Mouse (Mus musculus): ENCODE results near the gene Ovch2. TPM values are rescaled to one million over a fixed set of nuclear protein-coding genes. Genes with fewer than 3 reads are reported as not detected.

Ovch2 gene
- polyA plus RNA-seq, 1 experiment from 2014 or later, result not detected

DNA sequence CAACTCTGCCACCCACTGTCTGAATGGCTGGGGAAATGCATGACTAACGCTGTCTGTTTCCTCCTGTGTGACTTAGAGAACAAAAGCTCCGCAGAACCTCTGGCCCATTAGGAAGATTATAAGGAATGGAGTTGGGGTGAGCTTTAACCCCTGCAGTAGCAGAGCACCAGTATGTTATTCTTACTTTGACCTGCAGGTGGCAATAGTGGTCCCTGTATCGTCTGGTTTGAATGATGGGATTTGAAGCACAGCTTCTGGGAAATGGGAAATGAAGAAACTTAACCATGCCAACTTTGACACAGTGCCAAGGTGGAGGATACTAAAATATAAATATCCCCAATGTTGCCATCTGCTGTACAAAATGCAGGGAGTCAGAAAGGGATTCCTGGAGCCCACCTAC, 51.7 kb downstream of the Ovch2 start:
- 3% methylated on average over 3 of the region's 3 CpGs for WGBS
- ATAC-seq, result peak; percentile 46
- H3K27ac ChIP-seq (ENCODE audit: low read length), result no peak overlapping the region

DNA sequence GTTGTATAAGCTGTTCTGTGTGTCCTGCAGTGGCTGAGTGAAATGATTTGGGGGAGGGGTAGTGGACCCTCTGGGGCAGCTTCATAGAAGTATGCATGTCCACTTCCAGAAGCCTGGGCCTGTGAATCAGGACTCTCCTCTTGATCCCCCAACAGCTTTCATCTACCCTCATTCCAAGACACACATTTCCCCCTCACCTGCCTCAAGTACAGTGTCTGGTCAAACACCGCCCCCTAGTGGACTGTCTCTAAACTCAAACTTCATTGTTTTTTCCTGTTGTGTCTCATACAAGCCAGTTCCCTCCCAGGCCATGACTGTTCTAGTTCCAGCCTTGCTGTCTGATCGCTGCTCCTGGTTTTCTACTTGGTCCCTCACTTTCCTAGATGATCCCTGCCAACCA, 53.1 kb downstream of the Ovch2 start:
- Histone ChIP-seq H3K9me3 (replicated peaks; ENCODE audit: control insufficient read depth, low read length, poor library complexity, severe bottlenecking) (no peaks in the 10 kb centered on the region), H3K4me3 (ENCODE audit: low read depth, low read length) (no peak overlapping the region), H3K27ac (ENCODE audit: low read length) (no peak overlapping the region), H3K4me1 (ENCODE audit: control insufficient read depth, insufficient read depth, low read length) (no peaks in the 10 kb centered on the region), H3K36me3 (ENCODE audit: control insufficient read depth, insufficient read depth, low read length) (no peaks in the 10 kb centered on the region), H3K9ac (ENCODE audit: low read depth, low read length) (no peak overlapping the region), H3K27me3 (ENCODE audit: control insufficient read depth, insufficient read depth, low read depth, low read length) (no peaks in the 10 kb centered on the region), H3K4me2 (ENCODE audit: low read length) (no peak overlapping the region)
- 19% methylated on average over 2 of the region's 2 CpGs for WGBS
- peak; percentile 53; the same call in 1 of the 2 replicates for ATAC-seq

More for the DNA sequence above, 51.7 kb downstream of the Ovch2 start:
- Histone ChIP-seq H3K9me3 (replicated peaks; ENCODE audit: control insufficient read depth, low read length, poor library complexity, severe bottlenecking) (no peaks in the 10 kb centered on the region), H3K9ac (ENCODE audit: low read depth, low read length) (no peak overlapping the region), H3K4me3 (ENCODE audit: low read depth, low read length) (no peak overlapping the region), H3K27me3 (ENCODE audit: control insufficient read depth, insufficient read depth, low read depth, low read length) (no peaks in the 10 kb centered on the region), H3K4me1 (ENCODE audit: control insufficient read depth, insufficient read depth, low read length) (no peaks in the 10 kb centered on the region), H3K4me2 (ENCODE audit: low read length) (no peak overlapping the region), H3K36me3 (ENCODE audit: control insufficient read depth, insufficient read depth, low read length) (no peaks in the 10 kb centered on the region)

- no peak overlapping the region for H3K27ac ChIP-seq (ENCODE audit: low read length)
- WGBS, result 89% methylated on average over 9 of the region's 9 CpGs
- no peaks in the 10 kb centered on the region for H3K4me1 ChIP-seq (ENCODE audit: control insufficient read depth, insufficient read depth, low read length)
- no peaks in the 10 kb centered on the region for H3K36me3 ChIP-seq (ENCODE audit: control insufficient read depth, insufficient read depth, low read length)
- no peaks in the 10 kb centered on the region for H3K9me3 ChIP-seq (replicated peaks; ENCODE audit: control insufficient read depth, low read length, poor library complexity, severe bottlenecking)
- ATAC-seq, result no peak
- H3K4me3 ChIP-seq (ENCODE audit: low read depth, low read length), result no peak overlapping the region
- no peaks in the 10 kb centered on the region for H3K27me3 ChIP-seq (ENCODE audit: control insufficient read depth, insufficient read depth, low read depth, low read length)
- H3K9ac ChIP-seq (ENCODE audit: low read depth, low read length), result no peak overlapping the region
- H3K4me2 ChIP-seq (ENCODE audit: low read length), result no peak overlapping the region
Observed at GRCm38 (mm10) chr7:107747476-107747875, 53.5 kb downstream of the Ovch2 start.

DNA sequence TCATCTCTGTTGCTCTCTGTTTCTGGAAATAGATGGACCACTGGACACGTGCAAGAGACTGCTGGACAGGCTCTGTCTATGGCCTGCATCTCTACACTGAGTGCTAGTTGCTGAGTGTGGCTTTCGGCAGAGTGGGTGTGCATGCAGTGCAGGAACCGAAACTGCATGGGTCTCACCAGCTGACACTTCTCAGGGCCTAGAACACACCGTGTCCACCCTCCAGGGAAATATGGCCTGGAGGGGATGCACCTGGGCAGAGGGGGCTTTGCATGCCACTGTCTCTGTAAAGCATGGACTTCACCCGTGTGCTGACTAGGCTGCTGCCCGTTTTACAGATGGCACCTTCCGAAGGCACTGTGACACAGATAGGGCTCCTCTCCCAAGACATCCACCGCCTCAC, 55.0 kb downstream of the Ovch2 start:
- WGBS, result 90% methylated on average over 8 of the region's 8 CpGs
- H3K9ac ChIP-seq (ENCODE audit: low read depth, low read length), result no peak overlapping the region

GRCm38 (mm10) chr7:107745111-107745510, 55.9 kb downstream of the Ovch2 start:
- H3K9ac ChIP-seq (ENCODE audit: low read depth, low read length), result no peak overlapping the region
- no peak overlapping the region for H3K27ac ChIP-seq (ENCODE audit: low read length)
- no peaks in the 10 kb centered on the region for H3K4me1 ChIP-seq (ENCODE audit: control insufficient read depth, insufficient read depth, low read length)
- H3K9me3 ChIP-seq (replicated peaks; ENCODE audit: control insufficient read depth, low read length, poor library complexity, severe bottlenecking), result no peaks in the 10 kb centered on the region
- no peak for ATAC-seq
- 76% methylated on average over 2 of the region's 2 CpGs for WGBS
- H3K36me3 ChIP-seq (ENCODE audit: control insufficient read depth, insufficient read depth, low read length), result no peaks in the 10 kb centered on the region
- no peaks in the 10 kb centered on the region for H3K27me3 ChIP-seq (ENCODE audit: control insufficient read depth, insufficient read depth, low read depth, low read length)
- no peak overlapping the region for H3K4me2 ChIP-seq (ENCODE audit: low read length)
- no peak overlapping the region for H3K4me3 ChIP-seq (ENCODE audit: low read depth, low read length)

More for the DNA sequence above, 55.0 kb downstream of the Ovch2 start:
- H3K27me3 ChIP-seq (ENCODE audit: control insufficient read depth, insufficient read depth, low read depth, low read length), result no peaks in the 10 kb centered on the region
- no peaks in the 10 kb centered on the region for H3K4me1 ChIP-seq (ENCODE audit: control insufficient read depth, insufficient read depth, low read length)
- H3K4me2 ChIP-seq (ENCODE audit: low read length), result no peak overlapping the region
- no peak overlapping the region for H3K27ac ChIP-seq (ENCODE audit: low read length)
- H3K4me3 ChIP-seq (ENCODE audit: low read depth, low read length), result no peak overlapping the region
- H3K36me3 ChIP-seq (ENCODE audit: control insufficient read depth, insufficient read depth, low read length), result no peaks in the 10 kb centered on the region
- ATAC-seq, result no peak
- H3K9me3 ChIP-seq (replicated peaks; ENCODE audit: control insufficient read depth, low read length, poor library complexity, severe bottlenecking), result no peaks in the 10 kb centered on the region

DNA sequence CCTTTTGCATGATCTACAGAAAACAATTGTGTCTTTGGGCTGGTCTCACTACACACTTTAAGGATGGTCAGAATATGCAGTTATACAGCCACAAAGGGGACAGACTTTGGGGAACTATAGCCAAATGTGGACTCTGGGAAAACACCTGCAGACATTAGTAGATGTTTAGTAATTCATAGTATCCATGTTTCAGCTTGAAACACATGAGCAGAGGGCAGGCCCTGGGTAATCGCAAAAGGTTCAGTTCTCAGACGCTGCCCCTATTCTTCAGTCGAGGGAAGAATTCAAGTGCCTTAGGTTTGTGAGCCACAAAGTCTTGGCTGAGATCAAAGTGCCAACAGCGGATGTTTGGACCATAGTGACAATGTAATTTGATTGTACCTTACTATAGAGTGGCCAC, 56.6 kb downstream of the Ovch2 start:
- H3K9me3 ChIP-seq (replicated peaks; ENCODE audit: control insufficient read depth, low read length, poor library complexity, severe bottlenecking), result no peaks in the 10 kb centered on the region
- H3K4me3 ChIP-seq (ENCODE audit: low read depth, low read length), result no peak overlapping the region
- 90% methylated on average over 4 of the region's 4 CpGs for WGBS
- H3K4me1 ChIP-seq (ENCODE audit: control insufficient read depth, insufficient read depth, low read length), result no peaks in the 10 kb centered on the region
- H3K27me3 ChIP-seq (ENCODE audit: control insufficient read depth, insufficient read depth, low read depth, low read length), result no peaks in the 10 kb centered on the region
- H3K27ac ChIP-seq (ENCODE audit: low read length), result no peak overlapping the region
- ATAC-seq, result no peak
- H3K4me2 ChIP-seq (ENCODE audit: low read length), result no peak overlapping the region
- H3K9ac ChIP-seq (ENCODE audit: low read depth, low read length), result no peak overlapping the region
- no peaks in the 10 kb centered on the region for H3K36me3 ChIP-seq (ENCODE audit: control insufficient read depth, insufficient read depth, low read length)

DNA sequence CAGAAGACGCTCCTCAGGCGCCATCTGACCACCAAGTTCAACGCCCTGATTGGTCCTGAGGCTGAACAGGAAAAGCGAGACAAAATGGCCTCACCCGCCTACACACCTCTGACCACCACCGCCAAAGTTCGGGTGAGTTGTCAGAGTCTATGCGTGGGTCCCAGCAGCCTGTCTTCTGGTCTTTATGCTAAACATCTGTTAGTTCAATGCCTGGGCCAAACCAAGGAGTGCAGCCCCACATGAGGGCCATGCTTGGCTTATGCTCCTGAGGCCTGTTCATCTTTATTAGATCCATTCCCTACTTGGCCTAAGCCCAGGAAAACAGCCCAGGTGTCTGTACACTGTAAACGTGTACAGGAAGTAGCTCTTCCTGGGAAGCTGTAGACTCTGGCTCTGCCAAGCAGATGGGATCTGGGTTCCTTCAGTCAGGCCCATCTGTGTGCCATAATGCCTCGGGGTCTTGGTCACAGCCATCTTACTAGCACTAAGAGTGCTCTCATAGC, 58.0 kb downstream of the Ovch2 start:
- Histone ChIP-seq H3K36me3 (ENCODE audit: control insufficient read depth, insufficient read depth, low read length) (no peaks in the 10 kb centered on the region), H3K27me3 (ENCODE audit: control insufficient read depth, insufficient read depth, low read depth, low read length) (no peaks in the 10 kb centered on the region), H3K9ac (ENCODE audit: low read depth, low read length) (no peak overlapping the region), H3K27ac (ENCODE audit: low read length) (no peak overlapping the region), H3K4me3 (ENCODE audit: low read depth, low read length) (no peak overlapping the region), H3K4me2 (ENCODE audit: low read length) (no peak overlapping the region), H3K9me3 (replicated peaks; ENCODE audit: control insufficient read depth, low read length, poor library complexity, severe bottlenecking) (no peaks in the 10 kb centered on the region), H3K4me1 (ENCODE audit: control insufficient read depth, insufficient read depth, low read length) (no peaks in the 10 kb centered on the region)
- 92% methylated on average over 10 of the region's 10 CpGs for WGBS
- ATAC-seq, result no peak

GRCm38 (mm10) chr7:107738726-107739125, 62.3 kb downstream of the Ovch2 start:
- H3K36me3 ChIP-seq (ENCODE audit: control insufficient read depth, insufficient read depth, low read length), result no peaks in the 10 kb centered on the region
- H3K27me3 ChIP-seq (ENCODE audit: control insufficient read depth, insufficient read depth, low read depth, low read length), result no peaks in the 10 kb centered on the region
- WGBS, result 37% methylated on average over 2 of the region's 2 CpGs
- ATAC-seq, result peak; percentile 73
- no peak overlapping the region for H3K9ac ChIP-seq (ENCODE audit: low read depth, low read length)
- H3K4me1 ChIP-seq (ENCODE audit: control insufficient read depth, insufficient read depth, low read length), result no peaks in the 10 kb centered on the region
- H3K4me2 ChIP-seq (ENCODE audit: low read length), result no peak overlapping the region
- no peaks in the 10 kb centered on the region for H3K9me3 ChIP-seq (replicated peaks; ENCODE audit: control insufficient read depth, low read length, poor library complexity, severe bottlenecking)
- no peak overlapping the region for H3K4me3 ChIP-seq (ENCODE audit: low read depth, low read length)
- H3K27ac ChIP-seq (ENCODE audit: low read length), result no peak overlapping the region

- no peaks in the 10 kb centered on the region for H3K4me1 ChIP-seq (ENCODE audit: control insufficient read depth, insufficient read depth, low read length)
- no peaks in the 10 kb centered on the region for H3K36me3 ChIP-seq (ENCODE audit: control insufficient read depth, insufficient read depth, low read length)
- ATAC-seq, result no peak
- no peaks in the 10 kb centered on the region for H3K9me3 ChIP-seq (replicated peaks; ENCODE audit: control insufficient read depth, low read length, poor library complexity, severe bottlenecking)
- WGBS, result 68% methylated on average over 2 of the region's 2 CpGs
- no peak overlapping the region for H3K4me2 ChIP-seq (ENCODE audit: low read length)
- H3K27me3 ChIP-seq (ENCODE audit: control insufficient read depth, insufficient read depth, low read depth, low read length), result no peaks in the 10 kb centered on the region
- no peak overlapping the region for H3K27ac ChIP-seq (ENCODE audit: low read length)
- H3K4me3 ChIP-seq (ENCODE audit: low read depth, low read length), result no peak overlapping the region
- H3K9ac ChIP-seq (ENCODE audit: low read depth, low read length), result no peak overlapping the region
Observed at GRCm38 (mm10) chr7:107733162-107733561, 67.8 kb downstream of the Ovch2 start.
